In the genomic region with DNA sequence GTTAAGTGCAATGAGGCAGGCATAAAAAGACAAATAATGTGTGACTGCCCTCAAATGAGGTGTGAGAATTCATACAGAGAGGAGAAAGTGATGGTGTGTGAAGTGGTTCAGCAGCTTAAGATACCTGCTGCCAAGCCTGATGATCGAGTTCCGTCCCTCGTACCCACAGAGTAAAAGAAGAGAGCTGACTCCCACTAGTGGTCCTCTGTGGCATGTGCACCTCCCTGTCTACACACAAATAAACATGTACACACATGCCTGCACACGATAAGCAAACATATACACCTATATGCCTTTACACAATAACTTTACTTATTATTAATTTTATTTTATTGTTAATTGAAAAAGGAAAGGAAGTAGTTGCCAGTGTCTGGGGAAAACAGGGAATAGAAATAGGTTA, we compare ENCODE assay signal across 14 mouse cellular contexts. TPM values are rescaled to one million over a fixed set of nuclear protein-coding genes. Genes with fewer than 3 reads are reported as not detected.
DNase-seq lines count a peak whose midpoint lies in the region; ATAC-seq and TF ChIP-seq lines count a peak whose summit lies in the region.
"Had no signal": no experiment of that assay in that cellular context is flagged by ENCODE, and none has a peak within 500 bp of the region (broad histone marks: within the 10 kb centered on the region; RNA-seq: fewer than 3 reads in every experiment).

No protein-coding gene starts in this region.

- H3K4me3 ChIP-seq in liver, embryonic 14.5 days (ENCODE audit: insufficient read depth in 1 of 2, low read depth in 2 of 2, low read length in 2 of 2) = no peak overlapping the region
- H3K4me3 ChIP-seq in liver, embryonic 11.5 days (ENCODE audit: low read depth, low read length) = no peak overlapping the region
- H3K4me3 ChIP-seq in CH12.LX (replicated peaks in 1 of 3; ENCODE audit: low read depth in 2 of 3, low read length in 2 of 3, poor library complexity in 1 of 3) = no peak overlapping the region
- no peak overlapping the region for H3K4me3 ChIP-seq in bone marrow, adult 2 months (replicated peaks; ENCODE audit: control insufficient read depth, low read depth, low read length)
- H3K4me3 ChIP-seq: embryonic facial prominence, embryonic 12.5 days; limb, embryonic 12.5 days had no signal

- no peak overlapping the region for H3K4me2 ChIP-seq in liver, embryonic 14.5 days (ENCODE audit: low read depth)
- H3K4me2 ChIP-seq in liver, embryonic 11.5 days = no peak overlapping the region
- H3K4me2 ChIP-seq in CH12.LX (ENCODE audit: insufficient read depth, low read depth, poor library complexity, severe bottlenecking) = no peak overlapping the region
- H3K4me2 ChIP-seq: embryonic facial prominence, embryonic 12.5 days; limb, embryonic 12.5 days had no signal

- 84% methylated on average over 4 of the region's 4 CpGs for WGBS in liver, embryonic 14.5 days (ENCODE audit: insufficient replicate concordance)
- WGBS in liver, embryonic 11.5 days = 91% methylated on average over 4 of the region's 4 CpGs
- WGBS in bone marrow, adult 2 months = 87% methylated on average over 4 of the region's 4 CpGs

- H3K36me3 ChIP-seq in liver, embryonic 14.5 days (replicated peaks; ENCODE audit: control insufficient read depth, insufficient read depth, low read depth) = no peaks in the 10 kb centered on the region
- no peaks in the 10 kb centered on the region for H3K36me3 ChIP-seq in liver, embryonic 11.5 days (ENCODE audit: control insufficient read depth, insufficient read depth, low read length)
- H3K36me3 ChIP-seq in CH12.LX (replicated peaks in 1 of 2; ENCODE audit: control insufficient read depth in 1 of 2, insufficient read depth in 1 of 2, low read length in 1 of 2) = no peaks in the 10 kb centered on the region
- H3K36me3 ChIP-seq: embryonic facial prominence, embryonic 12.5 days; limb, embryonic 12.5 days had no signal

- TF ChIP-seq RAD21 in CH12.LX (IDR thresholded peaks at IDR 0.05; ENCODE audit: low read depth, low read length) = peak; percentile 46

- in situ Hi-C loops in CH12.LX (cut with MboI; ENCODE audit: low pct_ligation_motif_present, low pct_unique_long_range_greater_than_20kb, low sequenced_read_pairs) = no loop called here

- no peaks in the 10 kb centered on the region for H3K79me2 ChIP-seq in CH12.LX (replicated peaks; ENCODE audit: control insufficient read depth, extremely low read depth, insufficient read depth, poor library complexity, severe bottlenecking)

- TF ChIP-seq EP300 in liver, embryonic 14.5 days (IDR thresholded peaks at IDR 0.05; ENCODE audit: low read depth) = no peak
- TF ChIP-seq EP300 in CH12.LX (IDR thresholded peaks at IDR 0.05; ENCODE audit: low read length) = no peak

- dilution Hi-C loops in CH12.LX (cut with MboI; ENCODE audit: extremely low pct_ligation_motif_present, extremely low pct_unique_long_range_greater_than_20kb, low sequenced_read_pairs) = no loop called here

- peak; percentile 60 for TF ChIP-seq CTCF in liver, embryonic 14.5 days (IDR thresholded peaks at IDR 0.05; ENCODE audit: low read depth)
- peak in 1 of 2 experiments; percentile 46; a peak in 2 of 4 replicates for TF ChIP-seq CTCF in CH12.LX (conservative IDR thresholded peaks at IDR 0.05 in 1 of 2, IDR thresholded peaks at IDR 0.05 in 1 of 2; ENCODE audit: low read depth in 2 of 2, low read length in 2 of 2)
- TF ChIP-seq CTCF in bone marrow, adult 2 months (IDR thresholded peaks at IDR 0.05; ENCODE audit: control insufficient read depth, insufficient read depth, low read length) = peak; percentile 44; the same call in 1 of the 2 replicates

- H3K9ac ChIP-seq in liver, embryonic 14.5 days (replicated peaks) = no peak overlapping the region
- H3K9ac ChIP-seq in liver, embryonic 11.5 days (ENCODE audit: low read depth, low read length) = no peak overlapping the region
- H3K9ac ChIP-seq in CH12.LX (ENCODE audit: insufficient read depth, low read depth) = no peak overlapping the region
- H3K9ac ChIP-seq: embryonic facial prominence, embryonic 12.5 days; forebrain, postnatal 0 days; limb, embryonic 12.5 days had no signal

- H3K27ac ChIP-seq in liver, embryonic 14.5 days = no peak overlapping the region
- H3K27ac ChIP-seq in liver, embryonic 11.5 days (ENCODE audit: low read depth, low read length) = no peak overlapping the region
- no peak overlapping the region for H3K27ac ChIP-seq in CH12.LX (ENCODE audit: insufficient read depth, low read depth)
- H3K27ac ChIP-seq in bone marrow, adult 2 months (ENCODE audit: control insufficient read depth, insufficient read depth, low read depth, low read length, poor library complexity) = no peak overlapping the region
- H3K27ac ChIP-seq: embryonic facial prominence, embryonic 12.5 days; kidney, postnatal 0 days; limb, embryonic 12.5 days had no signal

- no peak for ATAC-seq in liver, embryonic 14.5 days (ENCODE audit: insufficient read depth)
- ATAC-seq in liver, embryonic 11.5 days (replicated peaks; ENCODE audit: low FRiP score) = no peak
- ATAC-seq: forebrain, postnatal 0 days had no signal

- DNase-seq in liver, embryonic 14.5 days (ENCODE audit: low read depth in 3 of 3, low spot score in 3 of 3) = no peak
- DNase-seq in liver, embryonic 11.5 days (ENCODE audit: low spot score) = no peak
- DNase-seq in A20 (ENCODE audit: low read depth, low spot score) (peak; percentile 43), CH12.LX (ENCODE audit: extremely low read depth) (no peak)
- no peak for DNase-seq in layer of hippocampus, adult 9-11 months
- DNase-seq in ovary, postnatal 36 days (ENCODE audit: low spot score) = no peak
- DNase-seq: adrenal gland, adult 2 months; cerebellum, adult 8-10 months; forebrain, postnatal 0 days; thymus, postnatal 36 days had no signal

- no peaks in the 10 kb centered on the region for H3K27me3 ChIP-seq in liver, embryonic 14.5 days (ENCODE audit: control insufficient read depth, insufficient read depth, low read length)
- H3K27me3 ChIP-seq in liver, embryonic 11.5 days (replicated peaks; ENCODE audit: control insufficient read depth, insufficient read depth, low read length) = no peaks in the 10 kb centered on the region
- H3K27me3 ChIP-seq in CH12.LX (replicated peaks) = no peaks in the 10 kb centered on the region
- H3K27me3 ChIP-seq: embryonic facial prominence, embryonic 12.5 days; limb, embryonic 12.5 days had no signal

- H3K9me3 ChIP-seq in liver, embryonic 14.5 days (ENCODE audit: control insufficient read depth, low read length) = no peaks in the 10 kb centered on the region
- no peaks in the 10 kb centered on the region for H3K9me3 ChIP-seq in liver, embryonic 11.5 days (ENCODE audit: control insufficient read depth, low read length)
- peaks cover 3% of the 10 kb centered on the region for H3K9me3 ChIP-seq in CH12.LX (replicated peaks; ENCODE audit: low read length)
- H3K9me3 ChIP-seq: embryonic facial prominence, embryonic 12.5 days; limb, embryonic 12.5 days had no signal

- H3K4me1 ChIP-seq in liver, embryonic 14.5 days (replicated peaks; ENCODE audit: control insufficient read depth in 2 of 2, insufficient read depth in 2 of 2, low read length in 1 of 2) = peaks cover 0 to 10% of the 10 kb centered on the region in 2 experiments; a peak in 3 of 4 replicates
- H3K4me1 ChIP-seq in liver, embryonic 11.5 days (replicated peaks; ENCODE audit: control insufficient read depth, insufficient read depth, low read length) = no peaks in the 10 kb centered on the region
- H3K4me1 ChIP-seq in CH12.LX (ENCODE audit: control insufficient read depth in 1 of 2, insufficient read depth in 2 of 2) = peaks cover 0 to 18% of the 10 kb centered on the region in 2 experiments; a peak in 2 of 4 replicates
- no peaks in the 10 kb centered on the region for H3K4me1 ChIP-seq in bone marrow, adult 2 months (ENCODE audit: control insufficient read depth, insufficient read depth, low read length)
- H3K4me1 ChIP-seq: limb, embryonic 12.5 days had no signal

- no peak for TF ChIP-seq POLR2A in CH12.LX (IDR thresholded peaks at IDR 0.05; ENCODE audit: low read depth, low read length)
- TF ChIP-seq POLR2A in bone marrow, adult 2 months (IDR thresholded peaks at IDR 0.05; ENCODE audit: borderline replicate concordance, control insufficient read depth, low read depth, low read length) = no peak

TF ChIP-seq in CH12.LX, 34 proteins besides CTCF, POLR2A, EP300 and RAD21:
- TF ChIP-seq ZC3H11A (IDR thresholded peaks at IDR 0.05; ENCODE audit: low read depth, low read length) (no peak), SMC3 (IDR thresholded peaks at IDR 0.05; ENCODE audit: low read depth, low read length) (peak; percentile 36)

RNA-seq across cellular contexts. Expression of gene Rb1, which starts 20.0 kb away (rescaled TPM):
- polyA plus RNA-seq in liver, embryonic 14.5 days (2012; rRNA removed) = 11.6 and 15.4 TPM in 2 replicates
- 22.1 and 30.2 TPM in 2 replicates for polyA plus RNA-seq in liver, embryonic 14.5 days (2014; fragmentation: Nextera tagmentation; extraction: Ambion mirVana)
- polyA plus RNA-seq in liver, embryonic 11.5 days (2014; fragmentation: Nextera tagmentation; extraction: Ambion mirVana) = 22.3 and 25.1 TPM in 2 replicates
- 10.7 and 15.2 TPM in 2 replicates for total RNA-seq in CH12.LX (2012; rRNA removed)
- 16.7 and 19.3 TPM in 2 replicates for total RNA-seq in CH12.LX (2014; rRNA removed)
- polyA plus RNA-seq in CH12.LX (2012; ENCODE audit: insufficient read length, low read depth) = 13.6 TPM in 2 replicates
- polyA plus RNA-seq in bone marrow, adult 2 months (2011; ENCODE audit: insufficient read depth, insufficient read length, low replicate concordance, missing spikeins) = 21.3 and 27.0 TPM in 2 replicates

RNA-seq across cellular contexts. Expression of gene Itm2b, which starts 39.5 kb away (rescaled TPM):
- 203 and 206 TPM in 2 replicates for polyA plus RNA-seq in liver, embryonic 14.5 days (2012; rRNA removed)
- 396 and 431 TPM in 2 replicates for polyA plus RNA-seq in liver, embryonic 14.5 days (2014; fragmentation: Nextera tagmentation; extraction: Ambion mirVana)
- polyA plus RNA-seq in liver, embryonic 11.5 days (2014; fragmentation: Nextera tagmentation; extraction: Ambion mirVana) = 516 and 518 TPM in 2 replicates
- total RNA-seq in CH12.LX (2012; rRNA removed) (191 and 305 TPM in 2 replicates), CH12.LX (2014; rRNA removed) (190 and 212 TPM in 2 replicates)
- polyA plus RNA-seq in CH12.LX (2012; ENCODE audit: insufficient read length, low read depth) = 234 and 254 TPM in 2 replicates
- 138 and 235 TPM in 2 replicates for polyA plus RNA-seq in bone marrow, adult 2 months (2011; ENCODE audit: insufficient read depth, insufficient read length, low replicate concordance, missing spikeins)
